Mouse (Mus musculus) spleen, adult 2 months (tissue): ENCODE measurements around the gene Creb3l1.

ENCODE experiments used
- CTCF ChIP-seq: fragments of 200-500 bp; IDR thresholded peaks from 2 replicates; pipeline ENCODE4 v1.5.1; 2011; ENCODE audit warnings: mild to moderate bottlenecking, inconsistent platforms; ENCODE audit not compliant: insufficient read depth, insufficient read length, insufficient replicate concordance; ENCODE audit errors: extremely low read depth
- POLR2A ChIP-seq: fragments of 200-500 bp; IDR thresholded peaks from 2 replicates; pipeline ENCODE4 v1.6.1; 2011; ENCODE audit warnings: low read depth, low read length, inconsistent platforms

GRCm38 (mm10) chr2:92047601-92048000, 23.3 kb upstream of the Creb3l1 start:
- TF ChIP-seq POLR2A: no peak
- TF ChIP-seq CTCF: no peak
